Mouse (Mus musculus) MEL (cell line): ENCODE measurements around the gene Bcas2. TPM values are rescaled to one million over a fixed set of nuclear protein-coding genes. Genes with fewer than 3 reads are reported as not detected.

Experiments used
- DNase-seq: peaks from one replicate; pipeline ENCODE4 v3.0.0; 2011; ENCODE audit warnings: low read depth, low spot score
- H3K27ac ChIP-seq: 2 replicates; pipeline ENCODE4 v1.5.1; 2012; ENCODE audit warnings: low read depth, mild to moderate bottlenecking, control low read depth, low read length, moderate library complexity; ENCODE audit not compliant: control insufficient read depth
- H3K27me3 ChIP-seq, 2 experiments: fragments of 150-350 bp in 1 of 2; sonication (generic) in 1 of 2; 2 replicates each; pipeline ENCODE4 v1.6.1; 2012; ENCODE audit warnings: low read length in 2 of 2, mild to moderate bottlenecking in 2 of 2, improper control_type of control experiment in 1 of 2, moderate library complexity in 1 of 2; ENCODE audit not compliant: insufficient read depth in 2 of 2, control insufficient read depth in 1 of 2
- H3K36me3 ChIP-seq, 2 experiments: 2 replicates each; pipeline ENCODE4 v1.6.1; 2012 to 2014; ENCODE audit warnings: low read length in 2 of 2, improper control_type of control experiment in 1 of 2, inconsistent platforms in 1 of 2, mild to moderate bottlenecking in 1 of 2; ENCODE audit not compliant: insufficient read depth in 2 of 2, control insufficient read depth in 1 of 2
- H3K4me1 ChIP-seq, 2 experiments: fragments of 150-350 bp in 1 of 2; sonication (generic) in 1 of 2; 2 replicates each; pipeline ENCODE4 v1.6.1; 2012; ENCODE audit warnings: low read length in 2 of 2, improper control_type of control experiment in 1 of 2, mild to moderate bottlenecking in 1 of 2; ENCODE audit not compliant: insufficient read depth in 2 of 2, control insufficient read depth in 1 of 2
- H3K4me3 ChIP-seq, 2 experiments: fragments of 150-350 bp in 1 of 2; sonication (generic) in 1 of 2; 2 replicates each; pipeline ENCODE4 v1.5.1; 2012; ENCODE audit warnings: low read depth in 2 of 2, low read length in 2 of 2, mild to moderate bottlenecking in 2 of 2, moderate library complexity in 2 of 2, control low read depth in 1 of 2, improper control_type of control experiment in 1 of 2; ENCODE audit not compliant: control insufficient read depth in 1 of 2, insufficient read depth in 1 of 2
- H3K79me2 ChIP-seq: 2 replicates; pipeline ENCODE4 v1.6.1; 2012; ENCODE audit warnings: mild to moderate bottlenecking, low read length, moderate library complexity; ENCODE audit not compliant: control insufficient read depth, poor library complexity, insufficient read depth
- H3K9ac ChIP-seq: 2 replicates; pipeline ENCODE4 v1.6.1; 2012; ENCODE audit warnings: low read depth, mild to moderate bottlenecking, control low read depth, low read length, moderate library complexity; ENCODE audit not compliant: control insufficient read depth, poor library complexity, severe bottlenecking
- H3K9me3 ChIP-seq: fragments of 150-350 bp; sonication (generic); replicated peaks from 2 replicates; pipeline ENCODE4 v1.6.1; 2012; ENCODE audit warnings: mild to moderate bottlenecking, low read length, improper control_type of control experiment, moderate library complexity; ENCODE audit not compliant: insufficient read depth
- BHLHE40 ChIP-seq: IDR thresholded peaks from 2 replicates; pipeline ENCODE4 v1.6.1; 2012; ENCODE audit warnings: low read depth, mild to moderate bottlenecking, inconsistent platforms, low read length, improper control_type of control experiment, borderline replicate concordance
- E2F4 ChIP-seq: IDR thresholded peaks from 2 replicates; pipeline ENCODE4 v1.6.1; 2011; ENCODE audit warnings: low read depth, low read length, improper control_type of control experiment, borderline replicate concordance
- ELF1 ChIP-seq: IDR thresholded peaks from 2 replicates; pipeline ENCODE4 v1.6.1; 2014; ENCODE audit warnings: low read depth, mild to moderate bottlenecking, inconsistent platforms, low read length, improper control_type of control experiment, moderate library complexity
- EP300 ChIP-seq, 2 experiments: IDR thresholded peaks; 2 replicates each; pipeline ENCODE4 v1.6.1; 2011; ENCODE audit warnings: improper control_type of control experiment in 2 of 2, low read length in 2 of 2, low read depth in 1 of 2, mild to moderate bottlenecking in 1 of 2
- ETS1 ChIP-seq: IDR thresholded peaks from 2 replicates; pipeline ENCODE4 v1.6.1; 2012; ENCODE audit warnings: low read depth, mild to moderate bottlenecking, inconsistent platforms, low read length, improper control_type of control experiment, moderate library complexity
- HCFC1 ChIP-seq: IDR thresholded peaks from 2 replicates; pipeline ENCODE4 v1.6.1; 2012; ENCODE audit warnings: low read depth, mild to moderate bottlenecking, inconsistent platforms, low read length, improper control_type of control experiment, moderate library complexity
- MAFK ChIP-seq: IDR thresholded peaks from 2 replicates; pipeline ENCODE4 v1.6.1; 2011; ENCODE audit warnings: low read depth, mild to moderate bottlenecking, low read length, improper control_type of control experiment, borderline replicate concordance
- MAX ChIP-seq: IDR thresholded peaks from 2 replicates; pipeline ENCODE4 v1.6.1; 2011; ENCODE audit warnings: low read length, improper control_type of control experiment
- MAZ ChIP-seq: IDR thresholded peaks from 2 replicates; pipeline ENCODE4 v1.6.1; 2012; ENCODE audit warnings: low read depth, mild to moderate bottlenecking, inconsistent platforms, low read length, improper control_type of control experiment
- MXI1 ChIP-seq: IDR thresholded peaks from 2 replicates; pipeline ENCODE4 v1.6.1; 2011; ENCODE audit warnings: mild to moderate bottlenecking, low read depth, low read length, improper control_type of control experiment
- MYB ChIP-seq: IDR thresholded peaks from 2 replicates; pipeline ENCODE4 v1.6.1; 2011; ENCODE audit warnings: mild to moderate bottlenecking, low read depth, low read length, improper control_type of control experiment
- MYC ChIP-seq: IDR thresholded peaks from 2 replicates; pipeline ENCODE4 v1.6.1; 2011; ENCODE audit warnings: low read depth, mild to moderate bottlenecking, low read length, improper control_type of control experiment, moderate library complexity
- NELFE ChIP-seq: IDR thresholded peaks from 2 replicates; pipeline ENCODE4 v1.6.1; 2011; ENCODE audit warnings: low read depth, low read length, improper control_type of control experiment
- NRF1 ChIP-seq: IDR thresholded peaks from 2 replicates; pipeline ENCODE4 v1.6.1; 2014; ENCODE audit warnings: low read depth, mild to moderate bottlenecking, inconsistent platforms, low read length, improper control_type of control experiment, moderate library complexity; ENCODE audit not compliant: poor library complexity, insufficient read depth, severe bottlenecking
- POLR2A ChIP-seq, 2 experiments: IDR thresholded peaks; 2 replicates each; pipeline ENCODE4 v1.6.1; 2011 to 2012; ENCODE audit warnings: low read length in 2 of 2, mild to moderate bottlenecking in 2 of 2, control low read depth in 1 of 2, improper control_type of control experiment in 1 of 2, low read depth in 1 of 2, moderate library complexity in 1 of 2; ENCODE audit not compliant: control insufficient read depth in 1 of 2, insufficient read depth in 1 of 2, poor library complexity in 1 of 2
- POLR2AphosphoS2 ChIP-seq: IDR thresholded peaks from 2 replicates; pipeline ENCODE4 v1.6.1; 2011; ENCODE audit warnings: low read length, improper control_type of control experiment
- POLR2AphosphoS5 ChIP-seq: IDR thresholded peaks from 2 replicates; pipeline ENCODE4 v1.6.1; 2012; ENCODE audit warnings: low read depth, borderline replicate concordance, mild to moderate bottlenecking, inconsistent platforms, low read length, moderate library complexity, mixed read lengths
- SIN3A ChIP-seq: IDR thresholded peaks from 2 replicates; pipeline ENCODE4 v1.6.1; 2012; ENCODE audit warnings: low read length, improper control_type of control experiment, inconsistent platforms
- TBP ChIP-seq: IDR thresholded peaks from 2 replicates; pipeline ENCODE4 v1.8.0; 2011; ENCODE audit warnings: low read depth, low read length, improper control_type of control experiment
- TCF12 ChIP-seq: IDR thresholded peaks from 2 replicates; pipeline ENCODE4 v1.6.1; 2014; ENCODE audit warnings: low read depth, mild to moderate bottlenecking, inconsistent platforms, low read length, improper control_type of control experiment, moderate library complexity
- UBTF ChIP-seq: IDR thresholded peaks from 2 replicates; pipeline ENCODE4 v1.6.1; 2012; ENCODE audit warnings: low read depth, mild to moderate bottlenecking, inconsistent platforms, low read length, improper control_type of control experiment, moderate library complexity, borderline replicate concordance; ENCODE audit not compliant: insufficient read depth
- USF1 ChIP-seq: IDR thresholded peaks from 2 replicates; pipeline ENCODE4 v1.6.1; 2014; ENCODE audit warnings: low read depth, mild to moderate bottlenecking, inconsistent platforms, low read length, improper control_type of control experiment, moderate library complexity
- USF2 ChIP-seq, 2 experiments: IDR thresholded peaks; 2 replicates each; pipeline ENCODE4 v1.6.1; 2011 to 2012; ENCODE audit warnings: improper control_type of control experiment in 2 of 2, low read length in 2 of 2, borderline replicate concordance in 1 of 2, inconsistent platforms in 1 of 2, low read depth in 1 of 2, mild to moderate bottlenecking in 1 of 2; ENCODE audit not compliant: insufficient read depth in 1 of 2
- ZC3H11A ChIP-seq: IDR thresholded peaks from 2 replicates; pipeline ENCODE4 v1.6.1; 2012; ENCODE audit warnings: low read depth, mild to moderate bottlenecking, inconsistent platforms, low read length, improper control_type of control experiment
- ZKSCAN1 ChIP-seq: IDR thresholded peaks from 2 replicates; pipeline ENCODE4 v1.6.1; 2012; ENCODE audit warnings: low read depth, mild to moderate bottlenecking, inconsistent platforms, low read length, improper control_type of control experiment, moderate library complexity
- ZMIZ1 ChIP-seq: IDR thresholded peaks from 2 replicates; pipeline ENCODE4 v1.6.1; 2012; ENCODE audit warnings: low read depth, mild to moderate bottlenecking, inconsistent platforms, low read length, improper control_type of control experiment, moderate library complexity
- ZNF384 ChIP-seq: IDR thresholded peaks from 2 replicates; pipeline ENCODE4 v1.6.1; 2012; ENCODE audit warnings: low read depth, mild to moderate bottlenecking, inconsistent platforms, low read length, improper control_type of control experiment
- polyA plus RNA-seq, 2 experiments: library from polyadenylated mRNA; stranded (reverse) in 1 of 2; unstranded in 1 of 2; fragments of >175 nt in 1 of 2; fragments of >200 nt in 1 of 2; gene quantifications; 2 replicates each; pipeline versions ENCODE4 v1.2.1 to v1.2.4; 2012; ENCODE audit warnings: low replicate concordance in 2 of 2, low read depth in 1 of 2; ENCODE audit not compliant: insufficient read length in 2 of 2, insufficient read depth in 1 of 2, missing spikeins in 1 of 2
- total RNA-seq: library from RNA; depleted of rRNA; stranded (reverse); fragments of 300-350 nt; gene quantifications from 2 replicates; pipeline ENCODE4 v1.2.3, GENCODE M21; 2012; rRNA removed

Gene Bcas2
- total RNA-seq (115 and 117 TPM in 2 replicates), polyA plus RNA-seq (100 to 1,000 TPM in 1 of 2 experiments, not detected in 1; 166 TPM)

DNA sequence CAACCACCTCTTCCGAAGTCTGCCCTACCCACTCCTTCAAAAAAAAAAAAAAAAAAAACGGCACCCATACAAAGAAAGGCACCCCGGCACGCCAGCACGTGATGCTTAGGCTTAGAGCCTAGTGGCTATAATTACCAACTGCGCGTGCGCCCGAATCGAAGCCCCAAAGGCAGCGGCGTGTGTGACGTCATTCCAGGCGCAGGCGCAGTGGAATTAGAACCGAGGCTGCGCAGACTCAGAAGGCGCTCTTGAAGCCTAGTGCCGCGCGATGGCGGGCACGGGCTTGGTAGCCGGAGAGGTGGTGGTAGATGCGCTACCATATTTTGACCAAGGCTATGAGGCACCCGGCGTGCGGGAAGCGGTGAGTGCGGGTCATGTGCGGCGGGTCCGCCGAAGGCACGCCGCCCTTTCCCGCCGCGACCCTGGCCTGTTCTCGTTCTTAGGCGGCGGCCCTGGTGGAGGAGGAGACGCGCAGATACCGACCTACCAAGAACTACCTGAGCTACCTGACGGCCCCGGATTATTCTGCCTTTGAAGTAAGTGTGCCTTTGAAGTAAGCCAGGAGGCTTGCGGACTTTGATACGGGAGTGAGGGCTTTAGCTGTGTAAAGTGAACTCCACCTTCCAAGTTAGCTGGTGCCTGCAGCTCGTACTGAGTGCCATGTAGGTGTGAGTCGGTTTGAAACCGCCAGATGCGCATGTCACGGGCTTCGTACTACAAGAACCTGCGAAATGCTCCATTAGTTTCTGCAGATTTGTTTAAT lies at the start of gene Bcas2:
Gene Bcas2, plus strand, starts transcription at position 151 of the 763 bp plus-strand sequence.
- peak; percentile 98 for DNase-seq
- H3K27me3 ChIP-seq, result no peaks in the 10 kb centered on the region
- TF ChIP-seq ELF1 (no peak), E2F4 (peak; percentile 56; the same call in 1 of the 2 replicates), HCFC1 (peak; percentile 88), SIN3A (peak; percentile 55), USF2 (IDR thresholded peaks at IDR 0.05; ENCODE audit: borderline replicate concordance in 1 of 2, insufficient read depth in 1 of 2, low read depth in 1 of 2, low read length in 2 of 2) (peak; percentile 34 to 83; a peak in 3 of 4 replicates), MAFK (no peak), ZNF384 (peak; percentile 99), MYB (no peak), POLR2A (IDR thresholded peaks at IDR 0.05; ENCODE audit: control insufficient read depth in 1 of 2, insufficient read depth in 1 of 2, low read depth in 1 of 2, low read length in 2 of 2, poor library complexity in 1 of 2) (peak; percentile 95 to 97), MAZ (peak; percentile 13; the same call in 1 of the 2 replicates), MAX (peak; percentile 94), UBTF (no peak), MYC (peak; percentile 89), NRF1 (peak; percentile 98), EP300 (IDR thresholded peaks at IDR 0.05; ENCODE audit: low read depth in 1 of 2, low read length in 2 of 2) (no peak), POLR2AphosphoS5 (0 out of 2 replicates have a peak, but pooled peaks have one; percentile 44), BHLHE40 (peak; percentile 99), ZKSCAN1 (no peak), ZMIZ1 (peak; percentile 67; the same call in 1 of the 2 replicates), NELFE (peak; percentile 95), TBP (peak; percentile 55), POLR2AphosphoS2 (peak; percentile 75; the same call in 1 of the 2 replicates), ETS1 (peak; percentile 43; the same call in 1 of the 2 replicates), TCF12 (peak; percentile 72), USF1 (peak; percentile 99), MXI1 (peak; percentile 88), ZC3H11A (no peak)
- H3K27ac ChIP-seq, result peak within 1 kb of the TSS; percentile 75
- H3K79me2 ChIP-seq, result peaks cover 17% of the 10 kb centered on the region
- peak within 1 kb of the TSS; percentile 82 to 96 for H3K4me3 ChIP-seq
- H3K9me3 ChIP-seq, result no peaks in the 10 kb centered on the region
- peak within 1 kb of the TSS; percentile 88 for H3K9ac ChIP-seq
- H3K4me1 ChIP-seq, result peaks cover 2 to 22% of the 10 kb centered on the region in 2 experiments
- H3K36me3 ChIP-seq, result peaks cover 27 to 37% of the 10 kb centered on the region in 2 experiments
